Mouse (Mus musculus) hindbrain, embryonic 13.5 days (tissue): ENCODE measurements at regions not wholly inside any gene's neighbourhood (a gene's known extent, or its start where the extent isn't known, plus 50 kb on each side); places are given as distances from the start of the nearest gene placed in this dataset.

Experiments used
- ATAC-seq: fragments of 200-750 bp; cut with Nextera tagmentation; 2 replicates; pipeline ENCODE4 v1.8.0; 2017; ENCODE audit warnings: moderate TSS enrichment; ENCODE audit not compliant: low FRiP score
- H3K27ac ChIP-seq: fragments of 300-500 bp; sonication (generic); 2 replicates; pipeline ENCODE4 v1.5.1; 2015; ENCODE audit warnings: inconsistent platforms, mild to moderate bottlenecking, moderate library complexity
- H3K27me3 ChIP-seq: fragments of 300-500 bp; sonication (generic); 2 replicates; pipeline ENCODE4 v1.6.1; 2015; ENCODE audit warnings: mild to moderate bottlenecking, inconsistent platforms
- H3K36me3 ChIP-seq: fragments of 300-500 bp; sonication (generic); 2 replicates; pipeline ENCODE4 v1.6.1; 2015; ENCODE audit warnings: mild to moderate bottlenecking, inconsistent platforms
- H3K4me1 ChIP-seq: fragments of 300-500 bp; sonication (generic); replicated peaks from 2 replicates; pipeline ENCODE4 v1.6.1; 2015; ENCODE audit warnings: inconsistent platforms
- H3K4me2 ChIP-seq: fragments of 300-500 bp; sonication (generic); 2 replicates; pipeline ENCODE4 v1.6.1; 2015; ENCODE audit warnings: inconsistent platforms, mild to moderate bottlenecking, moderate library complexity
- H3K4me3 ChIP-seq: fragments of 300-500 bp; sonication (generic); 2 replicates; pipeline ENCODE4 v1.5.1; 2015; ENCODE audit warnings: mild to moderate bottlenecking, inconsistent platforms
- H3K9ac ChIP-seq: fragments of 300-500 bp; sonication (generic); 2 replicates; pipeline ENCODE4 v1.6.1; 2015; ENCODE audit warnings: mild to moderate bottlenecking, inconsistent platforms
- H3K9me3 ChIP-seq: fragments of 300-500 bp; sonication (generic); 2 replicates; pipeline ENCODE4 v1.6.1; 2016; ENCODE audit warnings: inconsistent platforms
- WGBS: fragments of 180-500 bp; shearing (Covaris S2); methylation state at CpG from one replicate; pipeline ENCODE4 v1.1.7; 2015; 5-methylcytosine and 5-hydroxymethylcytosine counted together

DNA sequence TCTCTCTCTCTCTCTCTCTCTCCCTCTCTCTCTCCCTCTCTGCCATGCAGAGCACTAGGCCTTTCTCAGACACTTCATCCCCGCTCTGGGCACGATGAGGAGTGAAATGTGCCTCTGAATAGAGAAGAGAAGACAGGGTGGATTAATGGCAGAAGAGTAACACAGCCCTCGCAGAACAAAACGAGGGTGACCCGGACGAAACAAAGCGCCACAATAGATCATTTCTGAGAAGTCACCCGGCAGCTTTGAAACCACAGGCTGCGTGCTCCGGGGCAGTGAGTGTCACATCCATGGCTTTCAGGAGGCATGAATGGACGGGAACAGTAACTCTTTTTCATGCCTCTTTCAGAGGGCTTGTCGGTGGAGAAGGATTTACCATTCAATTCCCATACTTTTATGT lies 66.8 kb upstream of the Pou3f3 start:
- peak; percentile 62; the same call in 1 of the 2 replicates for ATAC-seq
- 10% methylated on average over 12 of the region's 12 CpGs for WGBS
- Histone ChIP-seq H3K4me2 (peak overlapping the region; percentile 26; the same call in 1 of the 2 replicates), H3K27ac (peak overlapping the region; percentile 58; the same call in 1 of the 2 replicates), H3K9ac (0 out of 2 replicates have a peak overlapping the region, but pooled peaks have one; percentile 39), H3K4me1 (peaks cover 40% of the 10 kb centered on the region), H3K36me3 (no peaks in the 10 kb centered on the region), H3K4me3 (no peak overlapping the region), H3K9me3 (no peaks in the 10 kb centered on the region), H3K27me3 (no peaks in the 10 kb centered on the region)

DNA sequence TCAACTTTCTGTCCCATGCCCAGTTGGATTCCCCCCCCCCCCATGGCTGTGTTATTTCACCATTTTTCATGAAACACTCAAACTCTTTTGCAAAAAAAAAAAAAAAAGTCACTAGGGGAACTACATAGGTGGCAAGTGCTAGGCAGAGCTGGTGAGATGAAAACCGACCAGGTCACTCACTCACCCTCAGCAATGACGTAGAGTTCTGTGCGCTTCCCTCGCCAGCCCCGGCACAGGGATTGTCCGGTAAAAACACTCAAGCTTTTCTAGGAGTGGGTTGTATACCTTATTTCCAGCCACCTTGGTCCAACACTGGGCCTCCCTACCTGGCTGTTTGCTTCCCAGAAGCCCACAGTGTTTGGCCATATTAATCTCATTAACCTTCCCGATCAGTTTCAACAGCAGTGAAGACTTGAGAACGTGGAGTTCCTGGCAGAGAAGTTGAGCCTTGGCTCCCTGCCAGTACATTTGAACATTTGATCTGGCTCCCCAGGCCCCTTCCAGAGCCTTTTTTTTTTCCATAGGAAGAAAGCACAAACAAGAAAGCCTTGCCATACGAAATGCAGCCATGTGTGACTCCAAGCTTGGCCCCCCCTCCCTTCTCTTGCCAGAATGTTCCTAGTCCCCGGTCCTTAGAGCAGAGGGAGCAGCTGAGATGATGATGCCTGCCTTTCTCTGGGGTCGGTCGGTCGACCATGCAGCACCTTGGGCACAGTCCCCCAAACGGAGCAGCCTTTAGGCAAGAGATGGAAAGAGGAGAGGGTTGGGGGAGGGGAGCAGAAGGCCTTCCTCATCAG lies 65.9 kb upstream of the Pou3f3 start:
- peak overlapping the region; percentile 63 for H3K27ac ChIP-seq
- WGBS, result 11% methylated on average over 14 of the region's 14 CpGs
- peak; percentile 52 for ATAC-seq
- peak overlapping the region; percentile 31 for H3K4me2 ChIP-seq
- no peaks in the 10 kb centered on the region for H3K27me3 ChIP-seq
- H3K9me3 ChIP-seq, result no peaks in the 10 kb centered on the region
- H3K36me3 ChIP-seq, result no peaks in the 10 kb centered on the region
- no peak overlapping the region for H3K4me3 ChIP-seq
- H3K4me1 ChIP-seq, result peaks cover 38% of the 10 kb centered on the region
- H3K9ac ChIP-seq, result no peak overlapping the region

DNA sequence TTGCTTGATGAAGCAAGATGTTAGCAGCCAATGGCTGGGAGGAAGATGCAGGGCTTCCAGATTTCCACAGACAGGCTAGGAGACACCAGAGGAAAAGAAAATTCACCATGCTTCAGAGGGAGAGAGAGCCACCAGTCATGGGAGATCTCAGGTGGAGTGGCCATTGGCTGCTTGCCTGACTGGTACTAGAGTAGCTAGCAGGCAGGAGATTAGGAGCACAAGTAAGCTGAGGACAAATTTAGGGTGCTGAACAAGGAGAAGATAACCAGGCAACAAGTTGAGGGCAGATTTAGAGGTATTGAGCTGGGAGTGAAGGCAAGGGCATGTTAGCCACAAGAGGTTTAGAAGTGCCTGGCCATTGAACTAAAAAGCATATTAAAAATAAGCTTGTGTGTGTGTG lies 63.3 kb upstream of the Pou3f3 start:
- H3K4me3 ChIP-seq, result no peak overlapping the region
- H3K9ac ChIP-seq, result no peak overlapping the region
- peaks cover 25% of the 10 kb centered on the region for H3K4me1 ChIP-seq
- no peaks in the 10 kb centered on the region for H3K36me3 ChIP-seq
- H3K9me3 ChIP-seq, result no peaks in the 10 kb centered on the region
- no peak for ATAC-seq
- H3K27me3 ChIP-seq, result no peaks in the 10 kb centered on the region
- H3K27ac ChIP-seq, result no peak overlapping the region
- no peak overlapping the region for H3K4me2 ChIP-seq

DNA sequence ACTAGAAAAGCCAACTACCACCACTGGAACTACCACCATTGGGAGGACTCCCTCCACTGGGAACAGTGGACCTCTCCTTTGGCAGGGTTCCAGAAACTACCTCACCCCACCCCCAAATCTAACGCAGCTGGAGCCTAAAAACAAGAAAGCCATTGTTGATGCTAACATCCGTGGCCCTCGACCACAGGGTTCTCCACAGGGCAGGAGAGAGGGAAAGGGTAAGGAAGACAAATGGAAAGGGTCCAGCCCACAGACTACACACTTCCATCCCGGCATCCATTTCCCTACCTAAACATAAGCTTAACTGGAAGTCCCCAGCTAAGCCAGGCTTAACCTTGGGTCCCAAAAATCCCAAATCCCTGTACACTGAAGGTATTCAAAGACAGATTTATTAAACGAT lies 59.0 kb upstream of the Pou3f3 start:
- no peak for ATAC-seq
- Histone ChIP-seq H3K4me2 (no peak overlapping the region), H3K4me1 (peaks cover 15% of the 10 kb centered on the region; the same call in 1 of the 2 replicates), H3K27ac (no peak overlapping the region), H3K9me3 (no peaks in the 10 kb centered on the region), H3K9ac (no peak overlapping the region), H3K27me3 (no peaks in the 10 kb centered on the region), H3K4me3 (no peak overlapping the region), H3K36me3 (no peaks in the 10 kb centered on the region)
- WGBS, result 32% methylated on average over 5 of the region's 5 CpGs
